Mouse (Mus musculus): ENCODE measurements around the gene Mpg.

DNA sequence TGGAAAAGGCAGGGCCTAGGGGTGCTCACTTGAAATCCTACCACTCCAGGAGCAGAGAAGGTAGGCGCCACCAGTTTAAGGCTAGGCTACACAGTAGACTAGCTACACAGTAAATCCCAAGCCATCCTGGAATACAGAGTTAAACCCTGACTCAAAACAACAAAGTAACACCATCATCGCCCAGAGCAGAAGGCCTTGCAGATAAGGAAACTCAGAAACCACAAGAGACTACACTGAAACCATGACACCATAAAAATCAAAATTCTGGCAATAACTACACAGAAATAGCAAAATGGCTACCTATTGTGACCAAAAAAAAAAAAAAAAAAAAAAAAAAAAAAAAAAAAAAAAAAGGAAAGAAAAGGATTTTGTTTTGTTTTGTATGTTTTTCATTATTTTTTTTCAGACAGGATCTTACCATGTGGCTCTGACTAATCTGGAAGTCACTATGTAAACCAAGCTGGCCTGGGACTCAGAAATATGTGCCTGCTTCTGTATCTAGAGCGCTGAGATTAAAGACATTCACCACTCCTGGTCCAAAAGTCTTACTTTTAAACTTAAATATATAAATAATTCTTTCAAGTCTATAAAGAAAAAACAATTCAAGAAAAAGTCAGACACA is 38.9 kb downstream of the Mpg start:
- TF ChIP-seq CTCF (conservative IDR thresholded peaks at IDR 0.05 in 1 of 2, IDR thresholded peaks at IDR 0.05 in 1 of 2; ENCODE audit: low read depth in 2 of 2, low read length in 2 of 2) (no peak), UBTF (IDR thresholded peaks at IDR 0.05; ENCODE audit: low read depth, low read length) (no peak), POLR2AphosphoS2 (IDR thresholded peaks at IDR 0.05; ENCODE audit: low read depth, low read length) (no peak), ZKSCAN1 (IDR thresholded peaks at IDR 0.05; ENCODE audit: borderline replicate concordance, low read depth, low read length) (no peak), MAX (IDR thresholded peaks at IDR 0.05; ENCODE audit: low read length) (no peak)

Measured in CH12.LX (cell line).